Mouse (Mus musculus) thymus, postnatal 10 days (tissue): ENCODE measurements around the gene Dr1.
"Not testable (repeated sequence)": the region's sequence is repeated elsewhere in the genome, so short reads cannot be mapped to it uniquely, and the experiment has no call there.

ENCODE experiments used
- DNase-seq, 2 experiments: peaks; one replicate each; pipeline ENCODE4 v3.0.0; 2021; ENCODE audit warnings: low spot score in 2 of 2

Gene Dr1

DNA sequence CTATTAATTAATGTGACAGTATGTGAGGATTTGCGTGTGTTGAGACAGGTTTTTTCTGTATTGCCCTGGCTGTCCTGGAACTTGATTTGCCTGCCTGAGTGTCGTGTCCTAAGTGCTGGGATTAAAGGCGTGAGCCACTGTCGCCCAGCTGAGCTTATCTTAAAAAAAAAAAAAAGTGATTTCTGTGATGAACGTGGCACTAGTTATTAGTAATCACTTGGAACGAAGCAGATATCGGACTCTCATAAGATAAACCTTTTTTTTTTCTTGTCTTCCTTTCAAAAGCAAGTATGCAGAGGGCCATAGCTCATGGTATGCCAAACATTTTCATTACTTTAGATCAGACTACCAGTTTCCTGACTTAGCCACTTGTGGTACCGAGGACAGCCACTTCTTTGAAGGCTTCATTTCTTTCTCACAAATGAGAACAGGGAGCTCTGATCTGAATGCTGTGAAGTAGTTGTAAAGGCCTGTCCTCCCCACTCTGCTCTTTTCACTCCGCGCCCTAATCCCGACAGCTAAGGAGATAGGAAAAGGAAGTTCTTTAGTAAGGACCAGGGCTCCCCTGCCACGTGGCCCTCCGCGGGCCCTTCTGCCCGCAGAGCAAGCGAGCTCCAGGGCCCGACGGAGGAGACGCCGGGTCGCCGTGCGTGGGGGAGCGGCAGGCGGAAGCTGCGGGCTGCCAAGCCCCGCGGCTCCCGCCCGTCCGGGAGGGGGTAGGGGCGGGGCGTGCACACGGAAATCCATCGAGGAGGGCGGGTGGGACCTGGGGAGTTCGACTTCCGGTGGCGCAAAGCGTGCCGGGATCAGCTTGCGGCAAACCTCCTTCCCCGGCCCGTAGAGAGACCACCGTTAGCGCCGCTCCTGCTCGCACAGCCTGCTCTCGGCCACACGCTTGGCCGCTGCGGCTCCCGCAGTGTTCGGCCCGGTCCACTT lies at the start of gene Dr1:
Gene Dr1 (plus strand): TSS at position 771 of the 936 bp plus-strand sequence.
- DNase-seq, result peak; percentile 79 to 85

DNA sequence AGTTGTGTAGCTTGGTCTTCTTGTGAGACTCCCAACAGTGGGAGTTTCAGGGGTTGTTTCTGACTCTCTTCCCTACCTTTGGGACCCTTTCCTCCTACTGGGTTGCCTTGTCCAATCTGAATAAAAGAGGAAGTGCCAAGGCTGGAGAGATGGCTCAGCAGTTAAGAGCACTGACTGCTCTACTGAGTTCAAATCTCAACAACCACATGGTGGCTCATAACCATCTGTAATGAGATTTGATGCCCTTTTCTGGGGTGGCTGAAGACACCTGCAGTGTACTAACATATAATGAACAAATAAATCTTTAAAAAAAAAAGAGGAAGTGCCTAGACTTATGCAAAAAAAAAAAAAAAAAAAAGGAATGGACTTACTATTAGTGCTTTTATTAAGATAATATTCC lies 44.6 kb upstream of the Dr1 start:
- DNase-seq, result no peak

DNA sequence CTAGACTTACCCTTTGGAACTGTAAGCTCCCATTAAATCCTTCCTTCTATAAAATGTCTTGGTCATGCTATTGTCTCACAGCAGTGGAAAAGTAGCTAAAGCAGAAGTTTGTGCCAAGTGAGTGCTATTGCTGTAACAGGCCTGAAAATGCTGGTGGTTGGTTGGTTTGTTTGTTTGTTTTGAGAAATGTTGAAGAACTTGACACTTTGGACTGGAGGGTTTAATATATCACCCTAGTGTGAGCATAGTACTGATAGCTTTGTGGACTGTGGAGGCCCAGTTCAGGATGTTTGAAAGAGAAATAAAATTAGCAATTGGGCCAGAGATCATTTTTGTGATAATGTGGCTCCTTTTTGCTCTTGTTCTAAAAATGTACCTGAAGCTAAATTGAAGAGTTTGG lies 42.5 kb upstream of the Dr1 start:
- no peak for DNase-seq

DNA sequence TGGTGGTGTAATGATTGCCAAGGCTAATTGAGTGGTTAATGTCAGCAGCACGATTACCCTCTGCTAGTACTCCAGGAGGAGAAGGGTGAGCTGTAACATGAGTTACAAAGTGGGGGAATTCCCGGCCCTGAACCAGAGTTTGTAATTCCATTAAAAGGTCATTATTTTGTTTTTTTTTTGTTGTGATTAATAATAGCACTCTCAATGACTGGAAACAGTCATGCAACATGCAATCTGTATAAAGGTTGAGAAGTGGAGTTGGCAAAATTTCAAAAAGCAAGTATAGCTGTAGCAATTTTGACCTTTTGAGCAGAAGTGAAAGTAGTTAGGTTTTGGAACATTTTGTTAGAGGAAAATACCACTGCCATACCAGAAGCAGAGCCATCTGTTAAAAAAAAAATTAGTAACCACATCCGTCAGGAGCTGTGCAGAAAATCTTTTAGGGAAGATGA lies 22.4 kb upstream of the Dr1 start:
- no peak for DNase-seq

DNA sequence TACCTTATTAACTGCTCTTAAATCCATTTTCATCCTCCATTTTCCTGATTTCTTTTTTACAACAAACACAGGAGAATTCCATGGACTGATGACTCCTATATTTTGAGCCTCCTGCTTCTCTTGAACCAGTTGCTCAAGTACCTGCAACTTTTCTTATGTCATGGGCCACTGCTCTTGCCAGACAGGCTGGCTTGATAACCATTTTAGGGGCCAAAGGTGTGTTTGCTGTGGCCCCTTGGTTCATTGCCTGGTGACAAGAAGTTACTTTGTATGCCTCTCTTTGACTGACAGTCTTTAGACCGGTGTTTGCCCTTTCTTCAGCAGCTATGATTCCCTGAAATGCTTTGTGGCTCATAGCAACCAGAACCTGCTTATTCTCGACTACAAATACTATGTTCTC lies 18.7 kb upstream of the Dr1 start:
- no peak for DNase-seq

DNA sequence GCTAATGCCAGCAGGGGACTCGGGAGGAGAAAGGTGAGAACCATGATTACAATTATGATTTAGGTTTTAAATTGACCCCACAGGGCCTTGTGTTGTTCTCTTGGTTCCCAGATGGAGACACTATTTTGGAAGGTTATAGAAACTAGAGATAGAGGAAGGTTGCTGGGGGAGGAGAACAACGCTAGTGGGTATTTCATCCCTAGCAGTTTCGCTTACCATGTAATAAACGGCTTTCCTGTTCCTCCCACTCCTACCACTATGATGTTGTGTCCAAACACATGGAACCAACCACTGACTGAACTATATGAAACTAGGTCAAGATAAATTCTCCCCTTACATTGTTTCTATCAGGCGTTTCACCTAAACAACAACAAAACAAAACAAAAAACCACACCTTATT lies 13.4 kb upstream of the Dr1 start:
- DNase-seq, result no peak

DNA sequence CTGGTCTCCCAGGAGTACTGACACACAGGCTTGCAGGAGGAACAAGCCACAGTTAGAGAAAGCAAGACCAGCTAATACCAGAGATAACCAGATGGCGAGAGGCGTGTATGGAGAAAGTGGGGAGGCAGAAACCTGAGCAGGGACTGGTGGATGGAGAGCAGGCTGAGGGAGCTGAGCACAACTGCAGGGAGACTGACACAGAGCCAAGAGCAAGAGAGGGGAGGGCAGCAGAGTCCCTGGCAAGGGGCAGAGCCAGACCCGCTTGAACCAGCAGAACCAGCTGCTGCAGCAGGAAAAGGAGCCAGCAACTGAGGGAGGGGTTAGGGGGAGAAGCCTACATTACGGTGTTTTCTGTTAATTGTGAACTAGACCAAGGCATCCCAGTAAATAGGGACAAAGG lies 6.0 kb upstream of the Dr1 start:
- no peak for DNase-seq

DNA sequence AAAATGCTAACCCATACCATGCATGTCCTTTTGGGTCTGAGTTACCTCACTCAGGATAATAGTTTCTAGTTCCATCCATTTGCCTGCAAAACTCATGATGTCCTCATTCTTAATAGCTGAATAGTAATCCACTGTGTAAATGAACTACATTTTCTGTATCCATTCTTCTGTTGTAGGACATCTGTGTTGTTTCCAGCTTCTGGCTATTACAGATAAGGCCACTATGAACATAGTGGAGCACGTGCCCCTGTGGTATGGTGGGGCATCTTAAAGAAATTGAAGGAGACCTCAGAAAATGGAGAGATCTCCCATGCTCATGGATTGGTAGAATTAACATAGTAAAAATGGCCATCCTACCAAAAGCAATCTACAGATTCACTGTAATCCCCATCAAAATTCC lies 4.9 kb upstream of the Dr1 start:
- DNase-seq, result not testable (repeated sequence)

DNA sequence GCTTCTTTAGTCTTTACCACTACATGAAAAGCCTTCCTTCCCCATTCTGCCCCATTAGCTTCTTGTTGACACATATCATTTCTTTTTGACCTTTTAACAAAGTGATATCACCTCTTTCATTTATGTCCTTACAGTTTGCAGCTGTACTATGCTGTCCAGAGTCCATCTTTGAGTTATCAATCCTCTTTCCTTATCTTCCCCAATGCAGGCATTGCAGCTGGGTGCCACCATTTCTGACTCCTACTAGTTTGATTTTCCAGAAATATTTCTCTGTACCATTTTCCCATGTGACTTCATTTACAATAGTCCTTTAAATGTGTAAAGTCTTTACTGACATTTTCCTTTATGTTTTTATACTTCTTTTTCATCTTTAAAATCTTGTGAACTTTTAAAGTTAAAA lies 1.7 kb upstream of the Dr1 start:
- no peak for DNase-seq

DNA sequence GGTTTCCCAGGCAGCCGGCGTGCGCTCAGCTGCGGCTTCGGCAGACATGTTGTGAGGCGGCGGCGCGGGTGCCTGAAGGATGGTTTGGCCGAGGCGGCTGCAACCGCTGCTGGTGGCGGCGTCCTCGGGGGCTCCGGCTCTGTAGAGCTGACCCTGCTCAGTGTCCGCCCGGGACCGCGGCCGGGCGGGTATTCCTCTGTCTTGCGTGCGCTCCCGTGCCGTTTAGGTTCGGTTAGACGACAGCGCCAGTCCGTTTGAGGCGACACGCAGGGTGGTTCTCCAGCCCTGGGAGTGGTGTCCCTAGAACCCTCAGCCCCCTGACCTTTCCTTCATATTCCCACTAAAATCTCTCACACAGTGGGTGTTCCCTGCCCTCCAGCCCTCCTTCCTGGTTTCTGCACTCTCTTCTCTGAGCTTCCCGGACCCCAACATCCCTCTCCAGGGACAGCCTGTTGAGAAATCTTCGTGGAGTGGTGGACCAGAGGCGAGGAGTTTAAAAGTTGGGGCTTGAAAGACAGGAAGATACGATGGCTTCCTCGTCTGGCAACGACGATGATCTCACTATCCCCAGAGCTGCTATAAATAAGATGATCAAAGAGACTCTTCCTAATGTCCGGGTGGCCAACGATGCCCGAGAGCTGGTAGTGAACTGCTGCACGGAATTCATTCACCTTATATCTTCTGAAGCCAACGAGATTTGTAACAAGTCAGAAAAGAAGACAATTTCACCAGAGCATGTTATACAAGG lies 540 bp downstream of the Dr1 start:
- DNase-seq, result no peak

DNA sequence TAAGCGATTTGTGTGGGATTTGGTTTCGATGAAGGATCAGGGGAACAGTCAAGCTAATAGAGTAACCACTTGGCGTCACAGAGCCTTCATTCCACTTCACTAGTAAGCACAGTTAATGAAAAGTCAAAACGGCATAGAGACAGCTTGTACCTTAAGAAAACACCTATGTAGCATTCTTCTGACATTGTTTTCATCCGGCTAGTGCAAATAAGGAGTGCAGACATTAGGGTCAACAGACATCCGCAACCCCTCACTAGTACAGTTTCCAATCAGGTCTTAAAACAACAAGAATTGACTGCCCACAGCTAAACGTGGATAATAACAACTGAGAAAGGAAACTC lies 1.1 kb downstream of the Dr1 start:
- DNase-seq, result no peak

DNA sequence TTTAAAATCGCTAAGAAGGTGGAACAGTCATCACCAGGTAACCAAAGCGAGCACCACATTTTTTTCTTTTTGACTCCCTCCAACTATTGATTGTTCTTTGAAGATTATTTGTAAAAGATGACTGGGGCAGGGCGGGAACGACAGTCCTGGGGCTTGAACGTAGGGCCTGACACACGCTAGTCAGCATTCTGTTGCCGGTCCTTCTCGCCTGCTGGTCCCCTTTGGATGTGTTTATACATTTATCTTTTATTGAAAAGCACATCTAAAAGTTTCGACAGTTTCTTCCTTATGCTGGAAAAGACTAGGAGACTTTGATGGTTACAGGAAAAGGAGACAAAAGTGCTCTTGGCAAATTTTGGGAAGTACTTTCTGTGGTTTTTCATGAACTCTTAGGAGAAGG lies 1.7 kb downstream of the Dr1 start:
- DNase-seq, result no peak

DNA sequence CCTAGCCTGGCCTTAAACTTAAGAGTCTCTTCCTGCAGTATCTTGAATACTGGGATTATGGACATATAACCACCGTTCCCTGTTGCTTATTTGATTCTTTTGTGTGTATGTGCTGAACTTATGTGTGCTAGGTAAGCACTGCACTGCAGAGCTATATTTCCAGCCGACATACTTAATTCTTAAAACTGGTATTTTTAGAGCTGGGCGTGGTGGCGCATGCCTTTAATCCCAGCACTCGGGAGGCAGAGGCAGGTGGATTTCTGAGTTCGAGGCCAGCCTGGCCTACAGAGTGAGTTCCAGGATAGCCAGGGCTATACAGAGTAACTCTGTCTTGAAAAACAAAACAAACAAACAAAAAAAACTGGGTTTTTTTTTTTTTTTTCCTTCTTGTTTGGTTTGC lies 2.6 kb downstream of the Dr1 start:
- not testable (repeated sequence) for DNase-seq

DNA sequence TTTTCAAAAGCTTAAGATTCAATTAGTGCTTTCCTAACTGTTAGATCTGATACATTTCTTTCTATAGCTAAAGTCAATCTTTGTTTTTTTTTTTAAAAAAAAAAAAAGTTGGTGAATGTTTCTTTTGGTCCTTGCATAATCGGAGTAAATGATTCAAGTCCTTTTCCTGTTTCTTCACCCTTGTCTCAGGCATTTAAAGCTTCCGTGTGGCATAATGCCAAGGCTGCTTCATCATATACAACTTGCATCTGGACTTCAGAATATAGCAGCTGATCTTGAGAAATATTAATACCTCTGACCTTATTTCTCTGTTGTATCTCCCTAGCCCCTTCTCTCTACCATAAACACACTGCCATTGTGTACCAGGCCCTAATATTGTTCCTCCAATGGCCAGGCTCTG lies 18.3 kb downstream of the Dr1 start:
- no peak for DNase-seq

DNA sequence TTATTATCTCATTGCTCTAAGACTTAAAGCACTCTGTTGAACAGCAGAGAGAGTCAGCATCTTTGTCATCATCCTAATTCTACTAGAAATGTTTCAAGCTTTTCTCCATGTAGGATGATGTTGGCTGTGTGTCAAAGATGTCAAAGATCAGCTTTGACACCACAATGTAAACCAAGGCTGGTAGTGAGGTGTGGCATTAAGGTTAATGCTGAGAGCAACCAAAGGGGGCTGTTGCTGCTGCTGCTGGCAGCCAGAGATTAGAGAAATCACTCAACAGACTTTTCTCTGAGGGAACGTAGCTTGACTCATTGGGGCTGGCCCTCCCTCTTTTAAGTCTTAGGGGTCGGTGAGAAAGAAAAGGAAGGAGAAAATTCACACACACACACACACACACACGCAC lies 32.9 kb downstream of the Dr1 start:
- DNase-seq, result no peak

DNA sequence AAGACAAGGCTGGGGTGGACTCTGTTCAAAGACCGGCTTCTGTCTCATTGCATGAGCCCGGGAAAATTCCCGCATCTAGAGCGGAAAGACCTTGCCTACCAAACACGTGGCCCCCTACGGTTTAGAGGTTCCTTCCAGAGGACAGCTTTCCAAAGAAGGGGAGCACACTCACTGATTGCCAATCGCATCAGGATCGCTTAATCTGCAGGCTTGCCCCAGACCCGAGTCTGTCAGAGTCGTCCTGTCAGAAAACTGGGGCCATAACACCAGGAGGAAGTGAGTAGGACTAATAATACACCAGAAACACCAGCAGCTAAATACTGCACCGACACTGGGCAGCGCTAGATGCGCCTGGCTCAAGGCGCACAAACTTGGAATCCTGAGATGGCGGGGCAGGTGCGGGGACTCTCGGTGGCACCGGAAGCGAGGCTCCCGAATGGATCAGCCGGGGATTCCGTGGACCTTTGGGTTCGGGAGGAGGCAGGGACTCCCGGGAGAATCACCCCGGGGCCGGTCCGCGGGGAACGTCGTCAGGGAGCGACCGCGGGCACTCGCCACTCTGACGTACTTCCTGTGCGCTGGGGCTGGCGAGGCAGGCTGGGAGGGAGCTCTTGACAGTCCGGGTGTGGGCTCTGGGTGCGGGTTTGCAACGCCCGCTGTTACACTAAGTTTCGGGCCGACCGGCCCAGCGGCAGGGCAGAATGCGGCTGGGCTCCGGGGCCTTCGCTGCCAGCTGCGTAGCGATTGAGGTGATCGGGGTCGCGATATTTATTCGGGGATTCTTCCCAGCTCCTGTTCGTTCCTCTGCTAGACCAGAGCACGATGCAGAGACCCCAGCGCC lies 43.7 kb downstream of the Dr1 start, which contains the start of gene Pigg:
Gene Pigg (plus strand): TSS at position 386 of the 841 bp plus-strand sequence.
- peak; percentile 71 to 79 for DNase-seq

DNA sequence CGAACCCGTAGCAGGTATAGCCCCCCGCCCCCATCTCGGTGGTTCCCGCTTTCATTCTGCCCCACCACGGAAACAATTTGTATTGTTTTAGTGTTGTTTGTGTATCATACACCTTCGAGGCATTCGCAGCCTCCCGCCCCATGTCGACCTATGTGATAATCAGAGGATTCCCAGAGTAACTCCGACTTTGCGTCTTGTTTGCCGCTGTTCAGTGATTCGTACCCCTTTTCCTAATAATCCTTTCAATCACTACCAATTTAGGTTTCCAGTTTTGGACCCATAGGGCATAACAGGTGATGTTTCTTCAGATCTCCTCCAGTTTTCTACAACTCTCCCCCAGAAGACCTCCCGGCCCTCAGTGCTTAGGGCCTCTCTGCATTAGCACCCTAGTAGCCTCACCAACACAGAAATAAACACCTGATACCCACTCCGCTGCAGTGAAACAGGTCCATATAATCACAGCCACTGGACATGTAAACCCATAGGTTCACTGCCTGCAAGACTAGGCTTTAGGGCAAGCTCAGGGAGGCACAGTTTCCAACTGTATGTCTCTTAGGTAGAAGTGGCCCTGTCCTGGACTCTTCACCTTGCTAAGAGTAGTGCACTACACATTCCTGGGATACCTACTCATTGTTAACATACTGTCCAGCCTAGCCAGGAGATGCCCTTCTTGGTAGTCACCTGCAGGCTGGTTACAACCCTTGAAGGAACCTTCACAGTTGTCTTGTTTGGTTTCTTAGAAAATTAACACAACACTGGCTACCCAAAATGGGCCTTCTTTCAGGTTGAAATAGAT lies 44.6 kb downstream of the Dr1 start:
- DNase-seq, result no peak
